Mouse (Mus musculus) left cerebral cortex, adult 9 months (tissue): ENCODE results near the gene Oosp3.

Experiments
- DNase-seq, 2 experiments: peaks; one replicate each; pipeline ENCODE4 v3.0.0; 2022; ENCODE audit warnings: low spot score in 2 of 2

Oosp3 gene

GRCm38 (mm10) chr19:11696755-11697154 is at the start of gene Oosp3:
Oosp3 (plus strand) TSS chr19:11697055.
- DNase-seq = no peak

GRCm38 (mm10) chr19:11649564-11649963 is 47.3 kb upstream of the Oosp3 start:
- no peak for DNase-seq

GRCm38 (mm10) chr19:11659142-11659541 is 37.7 kb upstream of the Oosp3 start:
- no peak for DNase-seq

- no peak for DNase-seq
Observed at GRCm38 (mm10) chr19:11660459-11660858, 36.4 kb upstream of the Oosp3 start, which contains the start of gene Oosp2. Oosp2 (minus strand) TSS chr19:11660559.

GRCm38 (mm10) chr19:11661562-11661961 is 35.3 kb upstream of the Oosp3 start:
- DNase-seq = no peak

GRCm38 (mm10) chr19:11690839-11691238 is 6.0 kb upstream of the Oosp3 start, which contains the start of gene Oosp1:
Oosp1 (minus strand) TSS chr19:11691150.
- DNase-seq = no peak

- DNase-seq = no peak
Observed at GRCm38 (mm10) chr19:11691454-11691853, 5.4 kb upstream of the Oosp3 start.

- no peak for DNase-seq
Observed at GRCm38 (mm10) chr19:11698342-11698741, 1.5 kb downstream of the Oosp3 start.

GRCm38 (mm10) chr19:11712451-11712850 is 15.6 kb downstream of the Oosp3 start:
- DNase-seq = no peak

GRCm38 (mm10) chr19:11720071-11720470 is 23.2 kb downstream of the Oosp3 start:
- DNase-seq = no peak

GRCm38 (mm10) chr19:11723870-11724269 is 27.0 kb downstream of the Oosp3 start:
- DNase-seq = no peak

GRCm38 (mm10) chr19:11724275-11724674 is 27.4 kb downstream of the Oosp3 start:
- no peak for DNase-seq

- DNase-seq = no peak
Observed at GRCm38 (mm10) chr19:11725915-11726314, 29.1 kb downstream of the Oosp3 start.

- no peak for DNase-seq
Observed at GRCm38 (mm10) chr19:11727304-11727703, 30.4 kb downstream of the Oosp3 start.

GRCm38 (mm10) chr19:11730278-11730677 is 33.4 kb downstream of the Oosp3 start:
- no peak for DNase-seq

GRCm38 (mm10) chr19:11736455-11736854 is 39.6 kb downstream of the Oosp3 start:
- no peak for DNase-seq

- DNase-seq = no peak
Observed at GRCm38 (mm10) chr19:11745680-11746079, 48.8 kb downstream of the Oosp3 start.

GRCm38 (mm10) chr19:11747298-11747697 is 50.4 kb downstream of the Oosp3 start, which contains the start of gene Gif:
Gif (plus strand) TSS chr19:11747554.
- DNase-seq = no peak
